Mouse (Mus musculus): ENCODE data around the gene Slc7a11. TPM values are rescaled to one million over a fixed set of nuclear protein-coding genes. Genes with fewer than 3 reads are reported as not detected.

Gene Slc7a11
- polyA plus RNA-seq, 1 experiment: 0.60 TPM

DNA sequence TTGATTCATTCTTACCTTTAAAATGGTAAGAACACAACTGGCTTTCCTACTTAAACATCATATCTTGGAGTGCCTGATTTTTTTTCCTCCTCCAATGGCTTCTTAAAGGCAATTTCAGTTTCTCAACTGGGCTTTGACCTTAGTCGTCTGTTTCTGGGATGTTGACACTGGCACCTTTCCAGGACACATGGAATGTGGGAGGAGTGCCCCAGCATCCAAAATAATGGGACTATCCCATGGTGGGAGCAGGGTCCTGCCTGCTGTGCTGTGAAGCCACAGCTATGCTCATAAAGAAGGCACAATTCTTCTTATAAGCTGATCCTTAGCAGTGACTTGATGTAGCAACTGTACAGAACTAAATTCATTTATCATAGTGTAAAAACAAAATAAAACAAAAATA is 450.5 kb downstream of the Slc7a11 start:
- no peak overlapping the region for H3K27ac ChIP-seq (ENCODE audit: insufficient read depth, low read depth, low read length)
- H3K4me3 ChIP-seq (ENCODE audit: insufficient read depth, low read length): no peak overlapping the region
- TF ChIP-seq CTCF (IDR thresholded peaks at IDR 0.05; ENCODE audit: low read depth, low read length): no peak
- TF ChIP-seq POLR2A (IDR thresholded peaks at IDR 0.05; ENCODE audit: borderline replicate concordance, low read depth, low read length): no peak
- no peaks in the 10 kb centered on the region for H3K4me1 ChIP-seq (ENCODE audit: control insufficient read depth, insufficient read depth, low read length)

DNA sequence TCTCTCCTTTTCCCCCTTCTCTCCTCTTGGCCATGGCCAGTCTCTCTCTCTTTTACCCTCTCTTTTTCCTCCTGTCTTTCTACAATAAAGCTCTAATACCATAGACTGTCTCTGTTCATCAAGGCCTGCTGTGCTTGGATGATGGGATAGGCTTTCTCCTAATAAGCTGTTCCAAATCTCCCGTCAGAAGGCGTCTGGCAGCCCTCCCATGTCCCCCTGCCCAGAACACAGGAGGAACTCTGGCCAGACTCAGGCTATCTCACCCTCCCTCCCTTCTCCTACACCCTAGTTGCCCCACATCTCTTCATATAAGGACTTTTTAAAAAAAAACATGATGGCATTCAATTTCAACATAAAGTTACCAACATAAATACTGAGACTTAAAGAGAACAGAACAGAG is 456.2 kb downstream of the Slc7a11 start:
- TF ChIP-seq CTCF (IDR thresholded peaks at IDR 0.05; ENCODE audit: low read depth, low read length) (no peak), POLR2A (IDR thresholded peaks at IDR 0.05; ENCODE audit: borderline replicate concordance, low read depth, low read length) (no peak)
- H3K27ac ChIP-seq (ENCODE audit: insufficient read depth, low read depth, low read length): no peak overlapping the region
- no peak overlapping the region for H3K4me3 ChIP-seq (ENCODE audit: insufficient read depth, low read length)
- no peaks in the 10 kb centered on the region for H3K4me1 ChIP-seq (ENCODE audit: control insufficient read depth, insufficient read depth, low read length)

DNA sequence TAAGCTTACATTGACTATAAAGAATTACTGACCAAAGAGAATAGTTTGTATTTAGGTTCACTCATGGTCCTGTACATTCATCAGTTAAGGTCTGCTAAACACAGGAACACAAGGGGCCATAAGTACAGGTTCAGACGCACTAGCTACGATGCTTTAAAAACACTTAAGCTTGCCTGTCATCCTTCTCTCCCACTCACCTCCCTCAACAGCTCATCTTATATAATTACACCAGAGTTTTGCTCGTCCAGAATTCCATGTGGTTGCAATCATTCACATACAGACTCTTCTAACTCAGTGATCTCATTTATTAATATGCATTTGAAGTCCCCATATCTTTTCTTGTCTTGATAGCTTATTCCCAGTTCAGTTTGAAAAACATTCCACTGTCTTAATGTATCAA is 458.6 kb downstream of the Slc7a11 start:
- TF ChIP-seq CTCF (IDR thresholded peaks at IDR 0.05; ENCODE audit: low read depth, low read length) (no peak), POLR2A (IDR thresholded peaks at IDR 0.05; ENCODE audit: borderline replicate concordance, low read depth, low read length) (no peak)
- Histone ChIP-seq H3K4me1 (ENCODE audit: control insufficient read depth, insufficient read depth, low read length) (no peaks in the 10 kb centered on the region), H3K27ac (ENCODE audit: insufficient read depth, low read depth, low read length) (no peak overlapping the region), H3K4me3 (ENCODE audit: insufficient read depth, low read length) (no peak overlapping the region)

DNA sequence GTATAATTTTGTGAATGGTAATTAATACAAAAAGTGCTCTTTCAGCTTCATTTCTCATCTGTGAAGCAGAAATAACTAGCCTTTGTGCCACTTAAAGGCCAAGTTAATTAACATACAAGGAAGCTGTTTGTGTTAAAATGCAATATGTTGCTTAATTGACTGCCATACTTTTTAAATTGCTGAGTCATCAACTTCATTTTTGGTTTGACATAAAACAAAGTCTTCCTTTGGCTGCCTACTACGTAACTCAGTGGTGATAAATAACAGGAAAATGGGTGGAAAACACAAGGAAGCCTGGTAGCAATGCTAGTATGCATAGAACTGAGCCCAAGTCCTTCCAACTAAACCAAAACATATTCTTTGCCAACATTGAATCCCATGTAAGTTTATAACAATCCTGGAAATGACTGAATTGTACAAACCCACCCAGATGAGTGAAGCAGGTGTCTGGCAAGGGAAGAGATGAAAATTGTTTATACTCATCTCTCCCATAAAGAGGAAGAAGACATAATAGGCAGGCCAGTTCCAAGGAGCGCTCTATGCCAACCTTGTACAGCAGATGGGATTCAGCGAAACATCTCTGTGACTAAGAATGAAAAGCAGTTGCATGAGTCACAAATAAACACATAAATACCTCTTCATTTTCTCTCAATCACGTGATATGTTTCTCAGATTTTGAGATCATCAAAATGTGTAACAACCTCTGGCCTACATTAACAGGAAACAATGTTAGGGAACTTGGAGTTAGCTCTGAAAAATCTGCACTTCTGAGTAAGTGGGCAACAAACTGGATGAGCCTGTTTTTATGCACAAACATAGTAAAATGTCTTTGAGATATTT is 459.8 kb downstream of the Slc7a11 start:
- H3K4me1 ChIP-seq (ENCODE audit: control insufficient read depth, insufficient read depth, low read length): no peaks in the 10 kb centered on the region

DNA sequence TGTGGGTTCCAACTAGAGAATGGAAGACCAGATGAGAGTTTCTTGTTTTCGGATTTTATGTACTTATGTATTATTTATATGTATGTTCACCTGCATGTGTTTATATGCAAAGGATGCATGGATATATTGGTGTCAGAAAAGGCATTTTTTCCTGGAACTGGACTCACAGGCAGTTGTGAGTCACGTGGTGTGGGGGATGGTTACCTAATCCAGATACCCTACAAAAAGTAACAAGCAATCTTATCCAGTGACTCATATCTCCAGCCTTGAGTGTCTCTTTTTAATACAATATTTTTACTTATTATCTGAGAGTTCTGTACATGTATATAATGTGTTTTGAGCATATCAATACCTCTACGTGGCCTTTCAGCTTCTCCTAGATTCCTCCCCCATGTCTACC is 469.4 kb downstream of the Slc7a11 start:
- TF ChIP-seq CTCF (IDR thresholded peaks at IDR 0.05; ENCODE audit: low read depth, low read length) (no peak), POLR2A (IDR thresholded peaks at IDR 0.05; ENCODE audit: borderline replicate concordance, low read depth, low read length) (no peak)
- no peaks in the 10 kb centered on the region for H3K4me1 ChIP-seq (ENCODE audit: control insufficient read depth, insufficient read depth, low read length)
- H3K27ac ChIP-seq (ENCODE audit: insufficient read depth, low read depth, low read length): no peak overlapping the region
- H3K4me3 ChIP-seq (ENCODE audit: insufficient read depth, low read length): no peak overlapping the region

More for the DNA sequence above, 459.8 kb downstream of the Slc7a11 start:
- TF ChIP-seq CTCF (IDR thresholded peaks at IDR 0.05; ENCODE audit: low read depth, low read length) (no peak), POLR2A (IDR thresholded peaks at IDR 0.05; ENCODE audit: borderline replicate concordance, low read depth, low read length) (no peak)
- no peak overlapping the region for H3K27ac ChIP-seq (ENCODE audit: insufficient read depth, low read depth, low read length)
- no peak overlapping the region for H3K4me3 ChIP-seq (ENCODE audit: insufficient read depth, low read length)

DNA sequence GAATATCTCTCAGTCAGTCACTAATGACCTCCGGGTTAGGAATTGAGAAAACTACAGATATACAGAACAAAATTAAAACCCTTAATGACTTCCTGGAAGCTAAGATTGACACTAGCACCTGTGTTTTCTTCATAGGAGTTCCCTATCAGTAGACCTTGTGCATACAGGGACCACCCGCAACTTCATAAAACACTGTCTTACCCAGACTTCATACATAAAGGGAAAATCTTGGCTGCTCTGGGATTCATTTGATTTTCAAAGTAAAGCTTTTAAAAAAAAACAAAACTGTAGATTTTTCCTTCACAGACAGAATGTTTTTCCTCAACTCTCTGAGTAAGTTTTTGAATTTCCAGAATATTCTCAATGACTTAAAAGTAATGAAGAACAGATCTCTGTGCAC is 477.8 kb downstream of the Slc7a11 start:
- Histone ChIP-seq H3K4me1 (ENCODE audit: control insufficient read depth, insufficient read depth, low read length) (no peaks in the 10 kb centered on the region), H3K27ac (ENCODE audit: insufficient read depth, low read depth, low read length) (no peak overlapping the region), H3K4me3 (ENCODE audit: insufficient read depth, low read length) (no peak overlapping the region)
- TF ChIP-seq CTCF (IDR thresholded peaks at IDR 0.05; ENCODE audit: low read depth, low read length) (no peak), POLR2A (IDR thresholded peaks at IDR 0.05; ENCODE audit: borderline replicate concordance, low read depth, low read length) (no peak)

DNA sequence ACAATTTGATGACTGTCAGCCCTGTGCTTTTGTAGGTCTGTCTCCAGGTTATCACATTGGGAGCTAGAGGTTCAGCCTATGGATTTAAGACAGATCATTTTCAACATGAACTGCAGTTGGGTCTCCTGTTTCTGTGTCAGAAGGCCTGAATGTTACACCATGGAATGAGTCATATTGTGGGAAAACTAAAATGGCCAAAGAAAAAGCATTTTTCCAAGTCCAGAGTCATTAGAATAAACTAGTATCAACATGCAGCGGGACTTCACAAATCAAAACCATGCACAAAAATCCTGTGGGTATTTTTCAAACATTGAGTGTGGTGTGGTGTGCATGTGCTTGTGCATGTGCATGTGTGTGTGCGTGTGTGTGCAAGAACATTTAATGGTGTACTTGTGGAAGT is 482.8 kb downstream of the Slc7a11 start:
- Histone ChIP-seq H3K4me3 (ENCODE audit: insufficient read depth, low read length) (no peak overlapping the region), H3K4me1 (ENCODE audit: control insufficient read depth, insufficient read depth, low read length) (no peaks in the 10 kb centered on the region), H3K27ac (ENCODE audit: insufficient read depth, low read depth, low read length) (no peak overlapping the region)
- TF ChIP-seq CTCF (IDR thresholded peaks at IDR 0.05; ENCODE audit: low read depth, low read length) (no peak), POLR2A (IDR thresholded peaks at IDR 0.05; ENCODE audit: borderline replicate concordance, low read depth, low read length) (no peak)

DNA sequence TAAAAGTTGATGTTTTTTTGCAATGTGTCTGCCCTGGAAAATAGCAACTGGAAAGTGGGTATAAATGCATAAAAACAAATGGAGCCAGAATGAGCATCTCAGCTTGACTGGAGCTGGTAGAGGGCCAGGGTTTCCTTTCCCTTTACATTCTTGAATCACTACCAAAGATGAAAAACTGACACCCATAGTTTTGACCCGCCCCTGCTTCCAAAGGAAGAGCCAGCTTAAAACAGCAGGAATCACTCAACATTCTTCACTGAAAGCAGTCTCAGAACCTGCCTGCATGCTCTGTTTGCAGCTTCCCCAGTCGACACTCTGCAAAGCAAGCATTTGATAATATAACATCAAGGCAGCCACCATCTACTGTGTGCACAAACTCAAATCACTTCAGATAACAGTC is 496.6 kb downstream of the Slc7a11 start:
- no peak overlapping the region for H3K27ac ChIP-seq (ENCODE audit: insufficient read depth, low read depth, low read length)
- no peak for TF ChIP-seq POLR2A (IDR thresholded peaks at IDR 0.05; ENCODE audit: borderline replicate concordance, low read depth, low read length)
- no peaks in the 10 kb centered on the region for H3K4me1 ChIP-seq (ENCODE audit: control insufficient read depth, insufficient read depth, low read length)
- H3K4me3 ChIP-seq (ENCODE audit: insufficient read depth, low read length): no peak overlapping the region

DNA sequence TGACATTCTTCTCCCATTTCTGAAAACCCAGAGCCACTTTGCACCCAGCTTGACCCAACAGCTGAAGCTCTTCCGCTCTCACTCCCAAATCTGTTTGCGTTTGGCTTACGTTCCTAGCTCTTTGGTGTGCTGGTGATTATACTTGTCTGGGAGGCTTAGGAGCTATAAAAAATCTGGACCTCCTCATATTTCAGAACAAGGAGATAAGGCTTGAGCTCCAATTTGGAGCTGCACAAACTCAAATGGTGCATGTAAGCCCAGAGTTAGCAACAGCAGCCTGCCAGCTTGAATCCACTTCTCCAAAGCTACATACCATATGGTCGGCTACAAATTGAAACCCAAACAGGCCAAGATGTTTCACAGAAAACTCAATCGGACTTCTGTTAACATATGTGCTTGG is 498.6 kb downstream of the Slc7a11 start:
- Histone ChIP-seq H3K4me3 (ENCODE audit: insufficient read depth, low read length) (no peak overlapping the region), H3K4me1 (ENCODE audit: control insufficient read depth, insufficient read depth, low read length) (no peaks in the 10 kb centered on the region), H3K27ac (ENCODE audit: insufficient read depth, low read depth, low read length) (no peak overlapping the region)
- TF ChIP-seq CTCF (IDR thresholded peaks at IDR 0.05; ENCODE audit: low read depth, low read length): no peak
- no peak for TF ChIP-seq POLR2A (IDR thresholded peaks at IDR 0.05; ENCODE audit: borderline replicate concordance, low read depth, low read length)

DNA sequence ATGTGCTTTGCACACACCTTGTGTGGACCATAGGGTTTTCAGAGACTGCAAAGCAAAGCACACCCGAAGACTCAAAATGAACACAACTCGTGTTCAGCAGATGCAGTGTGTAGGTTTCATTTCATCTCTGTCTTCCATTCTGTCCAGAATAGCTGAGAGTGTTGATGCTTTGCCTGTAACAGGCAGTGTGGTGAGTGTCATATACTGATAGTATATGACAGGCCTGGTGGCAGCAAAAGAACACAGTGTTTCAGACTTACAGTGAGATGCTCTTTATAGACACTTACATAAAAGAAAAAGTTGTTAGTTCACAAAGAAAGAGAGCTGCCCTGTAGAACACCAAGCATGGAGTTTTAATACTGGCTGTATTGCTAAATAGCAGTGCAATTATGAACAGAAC is 505.8 kb downstream of the Slc7a11 start:
- H3K27ac ChIP-seq (ENCODE audit: insufficient read depth, low read depth, low read length): no peak overlapping the region
- no peak overlapping the region for H3K4me3 ChIP-seq (ENCODE audit: insufficient read depth, low read length)
- H3K4me1 ChIP-seq (ENCODE audit: control insufficient read depth, insufficient read depth, low read length): no peaks in the 10 kb centered on the region
- TF ChIP-seq POLR2A (IDR thresholded peaks at IDR 0.05; ENCODE audit: borderline replicate concordance, low read depth, low read length) (no peak), CTCF (IDR thresholded peaks at IDR 0.05; ENCODE audit: low read depth, low read length) (no peak)

All from bone marrow macrophage, adult 2 months (primary cell).